Mouse (Mus musculus) adrenal gland, postnatal 25 days (tissue): ENCODE results near the gene Srr. TPM values are rescaled to one million over a fixed set of nuclear protein-coding genes. Genes with fewer than 3 reads are reported as not detected.

ENCODE experiments used
- DNase-seq: peaks from one replicate; pipeline ENCODE4 v3.0.0; 2021; ENCODE audit warnings: mixed read lengths
- long read RNA-seq: library from polyadenylated mRNA; stranded (forward); transcript quantifications from one replicate; pipeline ENCODE4 v2.0.0, GENCODE M21; 2021
- total RNA-seq: library from RNA; stranded (reverse); gene quantifications from 2 replicates; pipeline ENCODE4 v1.2.3, GENCODE M21; 2021

The Srr gene
- total RNA-seq, result 45.8 and 64.4 TPM in 2 replicates
- long read RNA-seq, transcript Srr-204 (8 exons, 3,183 nt), result minor isoform, 13 of 46 reads
- long read RNA-seq, transcript Srr-201 (9 exons, 3,699 nt), result major isoform, 14 of 46 reads
- long read RNA-seq, partial matches to known transcripts, result 4 of 46 reads
- long read RNA-seq, other reads (novel, unspliced or antisense), result 15 of 46 reads

DNA sequence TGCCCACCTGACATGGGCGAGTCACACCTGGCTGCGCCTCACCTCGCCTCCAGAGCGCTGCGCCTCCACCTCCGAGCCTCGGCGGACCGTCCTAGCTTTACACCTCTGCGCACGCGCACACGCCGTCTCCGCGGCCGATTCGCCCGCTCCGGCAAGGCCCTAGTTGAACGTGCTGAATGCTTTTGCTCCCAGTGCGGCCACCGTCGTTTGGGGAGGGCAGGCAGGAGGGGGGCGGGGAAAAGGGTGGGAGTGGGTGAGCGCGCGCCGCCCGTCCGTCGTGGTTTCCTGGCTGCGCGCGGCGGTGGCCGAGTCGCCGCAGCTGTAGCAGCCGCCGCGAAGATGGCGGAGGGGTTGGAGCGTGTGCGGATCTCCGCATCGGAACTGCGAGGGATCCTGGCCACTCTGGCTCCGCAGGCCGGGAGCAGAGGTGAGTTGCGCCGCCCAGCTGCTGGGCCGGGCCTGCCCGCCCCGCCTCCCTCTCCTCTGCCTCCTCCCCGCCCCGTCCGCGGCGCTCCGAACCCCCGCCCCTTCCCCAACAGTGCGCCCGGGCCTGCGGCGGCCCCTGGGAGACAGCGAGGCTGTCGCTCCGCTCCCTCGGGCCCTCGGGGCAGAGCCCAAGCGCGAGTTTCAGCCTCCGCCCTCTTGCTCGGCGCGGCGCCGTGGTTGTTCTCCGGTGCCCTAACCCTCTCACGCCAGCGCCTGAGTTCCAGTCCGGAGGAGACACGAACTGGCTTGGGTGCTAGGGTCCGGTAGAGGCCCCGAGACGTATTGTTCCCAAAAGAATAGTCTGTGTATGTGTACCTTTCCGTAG, at the start of gene Srr, which contains the start of gene Smg6:
Gene Srr, minus strand, starts transcription at position 372 of the 811 bp plus-strand sequence.
Gene Smg6, plus strand, starts transcription at position 247 of the 811 bp plus-strand sequence.
- peak; percentile 96 for DNase-seq

DNA sequence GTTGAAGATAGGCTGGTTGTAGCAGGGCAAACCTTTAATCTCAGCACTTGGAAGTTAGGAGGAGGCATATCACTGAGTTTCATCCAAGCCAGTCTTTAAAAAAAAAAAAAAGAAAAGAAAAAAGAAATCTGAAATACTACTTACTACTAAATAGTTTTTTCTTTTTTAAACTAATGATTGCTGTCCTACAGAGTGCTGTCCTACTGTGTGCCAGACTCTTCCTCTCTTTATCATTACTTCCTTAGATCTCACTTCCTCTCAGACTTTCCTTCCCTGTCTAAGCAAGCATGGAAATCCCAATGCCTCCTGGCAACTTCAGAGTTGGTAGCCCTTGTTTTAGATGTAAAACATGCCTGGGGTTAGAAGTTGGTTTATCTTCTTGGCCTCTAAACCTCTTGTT, 48.9 kb upstream of the Srr start:
- DNase-seq, result no peak

DNA sequence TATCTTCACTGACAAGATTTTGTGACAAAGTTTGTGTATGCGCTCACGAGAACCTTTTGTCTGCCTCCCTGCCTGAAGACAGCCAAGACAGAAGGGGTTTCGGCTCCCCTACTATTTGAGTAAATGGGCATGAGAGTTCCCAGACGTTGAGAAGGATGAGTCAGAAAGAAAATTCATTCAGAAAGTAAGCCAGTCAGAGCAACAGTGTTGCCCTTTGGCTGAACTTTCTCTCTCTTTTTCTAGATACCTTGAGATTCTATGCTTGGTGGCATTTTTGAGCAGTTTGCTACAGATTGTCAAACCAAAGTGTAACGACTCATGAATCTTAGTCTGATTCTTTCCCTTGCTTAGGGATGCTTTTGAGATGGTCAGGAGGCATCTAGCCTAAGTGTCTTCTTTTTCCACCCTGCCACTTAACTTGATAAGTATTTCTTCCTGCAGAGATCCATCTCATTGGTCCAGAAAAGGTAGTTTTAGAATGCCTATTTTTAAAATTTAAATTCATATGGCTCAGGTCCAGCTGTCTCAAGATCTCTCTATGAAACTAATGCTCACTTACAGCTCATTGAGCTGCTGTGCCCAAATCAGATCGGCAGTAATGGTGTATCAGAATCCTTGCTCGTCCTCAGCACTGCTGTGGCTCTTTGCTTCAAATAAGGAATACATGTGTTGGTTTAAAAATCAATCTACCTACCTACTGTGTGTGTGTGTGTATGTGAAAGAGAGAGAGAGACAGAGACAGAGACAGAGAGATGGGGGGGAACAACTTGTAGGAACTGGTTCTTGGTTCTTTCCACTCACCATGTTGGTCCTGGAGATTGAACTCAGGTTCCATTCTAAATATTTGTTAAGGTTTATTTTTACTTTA, 47.8 kb upstream of the Srr start:
- DNase-seq, result no peak

DNA sequence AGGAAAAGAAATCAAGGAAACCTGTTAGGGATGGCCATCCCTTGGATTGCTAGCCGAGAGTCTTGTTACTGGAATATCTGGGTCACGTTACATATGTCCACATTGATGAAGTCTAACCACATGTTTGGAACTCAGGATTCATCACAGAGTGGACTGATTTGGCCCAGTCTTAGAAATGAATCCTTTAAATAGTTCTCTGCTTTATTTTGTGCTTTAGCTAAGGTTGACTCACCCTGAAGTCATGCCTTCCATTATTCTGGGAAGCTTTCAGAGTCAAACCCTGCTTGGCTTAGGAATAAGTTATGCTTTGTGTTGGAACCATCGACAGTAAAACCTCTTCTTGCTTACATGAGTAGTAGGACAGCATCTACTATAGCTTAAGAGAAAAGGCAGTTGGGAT, 39.8 kb upstream of the Srr start:
- no peak for DNase-seq

DNA sequence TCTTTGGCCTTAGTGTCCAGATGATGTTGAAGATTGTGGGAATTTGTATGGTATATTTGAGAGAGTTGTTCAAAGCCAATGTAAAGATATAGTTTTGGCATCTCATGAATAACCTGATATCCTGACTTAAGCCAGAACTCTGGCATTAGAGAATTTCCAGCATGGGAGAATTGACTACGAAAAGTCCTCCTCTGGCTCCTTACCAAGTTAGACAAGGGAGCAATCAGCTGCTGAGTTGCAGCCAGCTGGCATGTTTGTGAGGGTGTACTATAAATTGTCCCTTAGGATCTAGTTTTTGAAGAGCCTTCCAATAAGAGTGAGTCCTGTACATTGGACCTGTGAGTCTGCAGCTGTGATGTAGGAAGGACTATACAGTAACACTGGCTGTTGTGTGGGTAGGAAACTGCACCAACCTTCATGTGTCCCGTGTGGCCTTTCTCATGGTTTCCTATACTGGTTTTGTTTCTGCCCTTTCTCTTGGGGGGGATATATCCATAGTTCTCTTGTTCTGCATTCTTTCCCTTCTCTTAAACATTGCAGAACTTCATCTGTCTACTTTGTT, 37.2 kb upstream of the Srr start:
- no peak for DNase-seq

DNA sequence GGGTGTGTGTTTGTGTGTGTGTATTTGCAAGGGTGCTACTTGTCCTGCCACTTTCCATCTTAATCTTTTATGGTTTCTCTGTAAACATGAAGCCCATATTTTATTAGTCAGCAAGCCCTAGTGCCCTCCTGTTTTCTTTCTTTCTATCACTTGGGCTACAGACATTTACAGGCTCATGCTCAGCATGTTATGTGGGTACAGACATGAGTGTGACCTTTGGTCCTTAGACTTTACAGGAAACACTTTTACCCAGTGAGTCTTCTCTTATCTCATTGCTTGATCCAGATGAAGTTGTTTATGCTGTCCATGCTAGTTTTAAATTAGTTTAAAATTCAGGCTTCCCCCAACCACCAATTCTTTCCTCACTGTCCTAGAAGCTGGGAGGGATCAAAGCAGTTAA, 36.2 kb upstream of the Srr start:
- DNase-seq, result no peak

DNA sequence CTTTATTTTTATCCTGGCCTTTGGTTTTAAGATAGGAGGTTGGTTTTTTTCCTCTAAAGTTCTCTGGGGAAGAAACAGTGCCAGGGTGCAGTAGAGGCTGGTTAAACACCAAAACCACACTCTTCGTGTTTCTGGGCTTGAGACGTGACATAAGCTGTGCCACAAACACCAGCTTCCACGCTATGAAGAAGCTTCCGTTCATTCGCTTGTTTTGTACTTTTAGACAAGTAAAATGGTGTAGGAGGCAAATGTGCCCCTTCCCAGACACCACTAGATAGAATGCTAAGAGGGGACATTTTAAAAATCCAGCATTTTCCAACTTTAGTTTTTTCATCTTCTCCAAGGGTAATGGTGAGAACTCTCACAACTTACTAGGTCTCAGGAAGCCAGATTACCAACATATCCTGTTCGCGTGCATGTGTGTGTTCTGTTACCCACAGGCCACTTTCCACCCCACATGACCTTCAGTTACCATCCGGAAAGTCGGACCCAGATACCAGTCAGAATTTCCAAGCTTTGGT, 34.3 kb upstream of the Srr start:
- DNase-seq, result no peak

DNA sequence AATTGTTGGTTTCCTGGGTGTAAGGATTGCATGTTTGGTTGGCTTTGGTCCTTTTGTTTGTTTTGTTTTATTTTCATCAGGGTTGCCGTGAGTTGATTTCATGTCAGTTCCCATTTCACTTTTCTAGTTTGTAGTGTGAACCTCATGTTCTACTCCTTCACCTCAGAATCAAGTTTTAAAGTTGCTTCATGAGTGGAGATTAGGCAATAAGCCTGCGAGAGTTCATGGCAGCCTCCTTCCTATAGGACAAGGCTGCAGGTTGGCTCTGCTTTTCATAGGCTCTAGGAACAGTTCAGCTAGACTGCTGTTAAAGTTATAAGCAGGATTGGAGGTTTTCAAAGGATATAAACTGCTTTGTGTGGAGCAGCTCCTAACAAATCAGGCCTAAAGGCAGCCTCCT, 33.8 kb upstream of the Srr start:
- no peak for DNase-seq

DNA sequence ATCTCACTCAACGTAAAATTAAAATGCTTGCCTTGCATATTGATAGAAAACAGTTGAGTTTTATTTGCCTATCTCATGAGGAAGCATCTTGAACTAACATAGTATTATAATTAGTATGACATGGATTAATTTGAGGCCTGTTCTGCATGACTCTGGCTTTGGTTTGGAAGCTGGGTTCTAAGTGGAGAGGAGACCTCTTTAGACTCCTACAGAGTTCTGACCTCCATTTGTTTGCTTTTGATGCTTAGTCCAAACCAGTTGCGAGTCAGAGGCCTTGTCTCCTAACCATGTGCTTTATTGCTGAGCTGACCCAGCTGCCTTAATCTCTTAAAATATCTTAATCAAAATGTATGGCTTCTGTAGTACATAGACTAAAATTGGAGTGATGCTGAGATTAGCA, 31.9 kb upstream of the Srr start:
- DNase-seq, result no peak

DNA sequence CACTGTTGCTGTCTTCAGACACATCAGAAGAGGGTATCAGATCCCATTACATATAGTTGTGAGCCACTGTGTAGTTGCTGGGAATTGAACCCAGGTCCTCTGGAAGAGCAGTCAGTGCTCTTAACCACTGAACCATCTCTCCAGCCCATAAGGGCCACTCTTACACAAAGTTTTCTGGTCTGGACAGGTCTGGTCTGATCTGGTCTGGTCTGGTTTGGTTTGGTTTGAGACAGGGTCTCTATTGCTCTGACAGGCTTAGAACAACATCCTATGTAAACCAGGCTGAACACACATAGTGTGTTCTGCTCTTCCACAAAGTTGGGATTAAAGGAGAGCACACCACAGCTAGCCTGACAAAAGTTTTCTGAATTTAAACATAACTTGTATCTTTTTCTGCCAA, 30.3 kb upstream of the Srr start:
- no peak for DNase-seq

DNA sequence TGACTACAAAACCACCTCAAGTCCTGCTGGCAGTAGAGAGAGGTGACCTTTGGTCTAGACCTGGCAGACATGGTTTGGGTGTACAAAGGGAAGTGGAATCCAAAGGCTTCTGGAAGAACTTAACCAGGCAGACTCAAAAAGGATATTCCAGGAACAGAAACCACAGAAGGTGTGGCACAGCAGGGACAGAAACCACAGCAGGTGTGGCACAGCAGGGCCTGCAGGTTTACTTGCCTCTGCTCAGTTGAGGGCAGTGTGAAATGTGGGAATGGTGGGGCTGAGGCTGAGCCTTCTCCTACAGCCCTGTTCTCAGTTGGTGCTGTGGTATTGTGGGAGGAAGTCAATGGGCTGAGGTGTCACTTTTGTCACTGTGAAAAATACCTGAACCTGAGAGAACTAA, 29.2 kb upstream of the Srr start:
- no peak for DNase-seq

DNA sequence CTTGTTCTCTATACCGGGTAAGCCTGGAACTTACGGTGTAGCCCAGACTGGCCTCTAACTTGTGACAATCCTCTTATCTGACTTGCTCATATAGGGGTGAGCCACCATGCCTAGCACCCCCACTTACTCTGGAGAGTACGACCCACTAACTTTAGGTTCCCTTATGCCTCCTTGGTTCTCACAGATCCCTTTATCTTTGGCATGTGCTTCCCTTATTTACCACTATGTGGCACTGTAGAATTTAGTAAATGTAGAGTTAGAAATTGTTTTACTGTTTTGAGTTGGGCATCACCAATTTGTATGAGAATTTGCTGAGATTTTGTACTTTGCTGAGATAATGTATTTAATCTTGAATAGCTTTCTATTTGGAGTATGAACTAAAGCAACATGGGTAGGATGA, 20.6 kb upstream of the Srr start:
- no peak for DNase-seq

DNA sequence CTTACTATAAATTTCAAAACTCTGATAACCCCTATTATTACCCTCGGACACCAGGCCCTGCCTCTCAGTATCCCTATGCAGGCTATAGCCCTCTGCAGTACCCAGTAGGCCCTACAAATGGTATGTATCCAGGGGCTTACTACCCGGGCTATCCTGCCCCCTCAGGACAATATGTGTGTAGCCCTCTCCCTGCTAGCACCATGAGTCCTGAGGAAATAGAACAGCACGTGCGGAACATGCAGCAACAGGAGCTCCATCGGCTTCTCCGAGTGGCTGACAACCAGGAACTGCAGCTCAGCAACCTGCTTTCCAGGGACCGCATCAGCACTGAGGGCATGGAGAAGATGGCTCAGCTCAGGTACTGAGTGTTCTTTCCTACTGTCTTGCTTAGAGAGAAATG, 4.6 kb upstream of the Srr start:
- DNase-seq, result no peak

DNA sequence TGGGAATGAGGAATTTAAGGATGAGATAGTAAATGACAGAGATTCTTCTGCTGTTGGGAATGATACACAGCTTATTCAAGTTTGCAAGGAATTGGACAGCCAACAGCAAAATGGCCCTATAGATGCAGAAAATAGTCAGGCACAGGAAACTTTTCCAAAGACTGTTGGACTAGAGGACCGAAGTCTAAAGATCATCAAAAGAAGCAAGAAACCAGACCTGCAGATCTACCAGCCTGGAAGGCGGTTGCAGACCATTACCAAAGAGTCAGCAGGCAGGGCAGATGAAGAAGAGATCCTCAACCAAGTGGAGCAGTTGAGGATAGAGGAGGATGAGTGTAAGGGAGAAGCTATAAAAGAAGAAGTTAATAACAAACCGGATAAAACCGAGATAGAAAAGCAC, 3.4 kb upstream of the Srr start:
- DNase-seq, result no peak

DNA sequence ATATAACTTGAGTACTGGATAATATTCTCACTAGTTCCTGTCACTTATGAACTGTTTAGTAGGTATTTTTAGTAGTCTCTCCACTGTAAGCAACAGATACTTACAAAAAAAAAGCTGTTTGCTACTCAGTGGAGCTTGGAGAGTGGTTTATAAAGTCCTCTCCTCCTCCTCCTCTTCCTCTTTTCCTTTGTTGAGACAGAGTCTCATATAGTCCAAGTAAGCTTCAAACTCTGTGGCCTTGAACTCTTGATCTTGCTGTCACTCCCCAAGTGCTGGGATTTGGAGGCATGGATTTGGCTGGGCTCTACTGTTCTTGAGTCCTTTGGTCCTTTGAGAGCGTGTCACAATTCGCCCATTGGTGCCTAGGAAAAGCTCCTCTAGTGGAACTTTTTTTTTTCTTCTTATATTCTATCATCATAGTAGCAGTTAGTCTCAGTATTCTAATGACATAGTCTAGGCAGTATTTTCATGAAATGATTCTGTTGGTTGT, 1.5 kb upstream of the Srr start:
- no peak for DNase-seq

DNA sequence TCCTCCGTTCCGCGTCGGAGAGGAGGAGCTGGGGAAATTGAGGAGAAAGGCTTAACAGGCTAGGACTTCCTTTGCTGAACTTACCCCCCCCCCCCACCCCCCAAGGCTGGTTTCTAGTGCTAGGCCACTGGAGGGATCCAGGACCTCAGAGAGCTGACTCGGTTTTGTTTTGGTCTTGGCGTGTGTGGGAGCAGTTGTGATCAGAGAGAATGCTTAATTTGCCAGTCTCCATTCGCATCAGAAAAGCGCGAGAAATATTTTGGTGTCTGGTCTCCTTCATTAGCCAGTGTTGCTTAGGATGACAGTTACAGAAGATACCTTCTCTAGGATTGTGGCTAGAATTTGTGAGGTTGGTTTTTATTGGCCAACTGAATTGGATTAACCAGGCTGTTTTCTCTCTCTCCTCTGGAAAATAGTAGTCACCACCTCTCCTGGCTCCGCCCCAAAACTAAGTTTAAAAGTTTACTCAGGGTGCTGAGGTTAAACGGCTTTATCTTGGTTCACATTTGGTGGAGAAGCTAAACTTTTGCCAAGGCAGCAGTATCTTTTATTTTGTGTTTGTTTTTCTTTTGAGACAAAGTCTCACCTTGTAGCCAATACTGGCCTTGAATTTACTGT, 749 bp upstream of the Srr start:
- DNase-seq, result peak; percentile 25

DNA sequence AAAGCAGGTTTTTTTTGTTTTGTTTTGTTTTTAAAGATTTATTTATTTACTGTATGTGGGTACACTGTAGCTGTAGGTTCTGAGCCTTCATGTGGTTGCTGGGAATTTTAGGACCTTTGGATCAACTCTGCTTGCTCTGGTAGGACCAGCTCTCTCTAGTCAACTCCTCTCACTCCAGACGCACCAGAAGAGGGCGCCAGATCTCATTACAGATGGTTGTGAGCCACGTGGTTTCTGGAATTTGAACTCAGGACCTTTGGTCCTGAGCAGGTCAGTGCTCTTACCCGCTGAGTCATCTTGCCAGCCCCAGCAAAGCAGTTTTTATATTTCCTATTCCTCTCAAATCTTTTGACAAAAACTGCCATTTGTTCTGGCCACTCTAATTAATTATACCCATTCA, 1.6 kb downstream of the Srr start:
- DNase-seq, result peak; percentile 26

DNA sequence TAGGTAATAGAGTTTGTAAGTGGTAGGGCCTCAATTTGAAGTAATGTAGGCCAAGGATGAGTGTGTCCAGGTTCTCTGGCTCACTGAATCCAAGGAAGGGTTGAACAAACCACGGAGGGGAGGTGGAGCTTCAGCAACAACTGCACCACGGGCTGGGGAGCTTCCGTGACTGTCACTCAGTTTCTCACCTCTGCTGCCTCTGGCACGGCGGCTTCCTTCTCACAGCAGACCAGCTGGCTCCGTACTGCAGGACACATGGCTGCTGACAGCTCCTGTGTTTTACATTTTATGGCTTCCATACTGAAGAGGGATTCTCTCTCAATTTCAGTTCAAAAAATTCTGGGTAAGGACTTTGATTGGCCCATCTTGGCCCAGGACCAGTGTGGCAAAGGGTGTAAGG, 6.5 kb downstream of the Srr start:
- DNase-seq, result no peak

DNA sequence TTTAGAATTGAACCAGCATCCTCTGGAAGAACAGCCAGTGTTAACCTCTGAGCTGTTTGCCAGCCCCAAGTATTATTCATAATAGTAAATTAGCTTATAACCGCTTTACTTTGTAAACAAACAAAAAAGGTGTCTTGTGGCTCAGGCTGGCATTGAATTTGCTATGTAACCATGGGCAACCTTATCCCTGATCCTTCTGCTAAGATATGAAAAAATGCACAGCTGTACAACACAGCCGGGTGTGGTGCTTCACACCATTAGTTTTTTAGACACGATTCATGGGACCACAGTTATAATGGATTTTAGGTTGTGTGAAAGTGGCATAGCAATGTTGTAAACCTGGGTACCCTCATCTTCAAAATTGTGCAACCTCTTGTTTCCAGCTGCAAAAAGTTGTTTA, 13.3 kb downstream of the Srr start:
- DNase-seq, result no peak

DNA sequence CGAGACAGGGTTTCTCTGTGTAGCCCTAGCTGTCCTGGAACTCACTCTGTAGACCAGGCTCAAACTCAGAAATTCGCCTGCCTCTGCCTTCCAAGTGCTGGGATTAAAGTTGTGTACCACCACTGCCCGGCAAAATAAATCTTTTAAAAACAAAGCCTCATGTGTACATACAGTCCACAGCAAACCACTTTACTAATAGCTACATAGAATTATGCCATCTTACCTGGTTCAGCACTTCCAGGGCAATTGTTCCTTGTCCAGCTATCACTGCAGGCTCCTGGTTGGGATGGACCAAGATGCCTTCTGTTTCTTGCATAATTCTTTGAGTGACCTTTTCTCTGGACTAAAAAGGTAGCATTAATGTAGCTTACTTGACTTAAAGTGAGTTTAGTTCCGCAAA, 15.8 kb downstream of the Srr start:
- DNase-seq, result no peak

DNA sequence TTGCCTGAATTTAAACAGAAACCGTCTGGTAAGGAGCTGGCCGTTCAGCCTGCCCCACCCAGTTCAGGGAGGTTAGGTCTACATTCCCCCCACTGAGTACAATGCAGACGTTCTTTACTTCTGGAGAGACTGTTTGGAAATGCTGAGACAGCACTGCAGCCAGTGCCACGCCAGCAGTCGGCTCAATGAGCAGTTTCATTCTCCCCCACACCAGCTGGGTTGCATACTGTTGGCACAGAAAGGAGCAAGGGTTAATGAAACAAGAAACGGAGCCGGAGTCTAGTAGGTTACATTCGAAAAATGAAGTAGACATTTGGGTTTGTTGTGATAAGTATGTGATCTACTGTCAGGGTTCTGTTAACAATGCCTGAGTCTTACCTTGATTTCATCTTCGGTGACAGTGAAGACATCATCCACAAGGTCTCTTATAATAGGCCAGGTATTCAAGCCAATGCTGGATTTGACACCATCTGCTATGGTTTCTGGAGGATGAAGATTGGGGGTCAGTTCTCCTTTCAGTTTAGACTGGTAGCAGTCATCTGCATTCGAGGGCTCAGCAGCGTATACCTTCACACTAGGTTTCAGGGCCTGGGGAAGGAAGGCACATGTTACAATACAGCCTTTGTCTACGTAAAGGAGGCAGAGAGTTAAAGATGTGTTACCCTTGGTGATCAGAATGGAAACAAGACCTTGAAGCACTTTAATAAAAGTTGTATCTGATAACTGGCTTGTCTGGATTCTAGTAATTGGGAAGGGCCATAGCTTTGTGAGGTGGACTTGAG, 16.9 kb downstream of the Srr start:
- DNase-seq, result no peak
